Mouse (Mus musculus) lung, postnatal 10 days (tissue): ENCODE data around the gene Exd1.
A peak's percentile ranks its signal among the peaks of the same experiment; 100 is the strongest.

Experiments used
- DNase-seq: peaks from one replicate; pipeline ENCODE4 v3.0.0; 2021

Gene Exd1

DNA sequence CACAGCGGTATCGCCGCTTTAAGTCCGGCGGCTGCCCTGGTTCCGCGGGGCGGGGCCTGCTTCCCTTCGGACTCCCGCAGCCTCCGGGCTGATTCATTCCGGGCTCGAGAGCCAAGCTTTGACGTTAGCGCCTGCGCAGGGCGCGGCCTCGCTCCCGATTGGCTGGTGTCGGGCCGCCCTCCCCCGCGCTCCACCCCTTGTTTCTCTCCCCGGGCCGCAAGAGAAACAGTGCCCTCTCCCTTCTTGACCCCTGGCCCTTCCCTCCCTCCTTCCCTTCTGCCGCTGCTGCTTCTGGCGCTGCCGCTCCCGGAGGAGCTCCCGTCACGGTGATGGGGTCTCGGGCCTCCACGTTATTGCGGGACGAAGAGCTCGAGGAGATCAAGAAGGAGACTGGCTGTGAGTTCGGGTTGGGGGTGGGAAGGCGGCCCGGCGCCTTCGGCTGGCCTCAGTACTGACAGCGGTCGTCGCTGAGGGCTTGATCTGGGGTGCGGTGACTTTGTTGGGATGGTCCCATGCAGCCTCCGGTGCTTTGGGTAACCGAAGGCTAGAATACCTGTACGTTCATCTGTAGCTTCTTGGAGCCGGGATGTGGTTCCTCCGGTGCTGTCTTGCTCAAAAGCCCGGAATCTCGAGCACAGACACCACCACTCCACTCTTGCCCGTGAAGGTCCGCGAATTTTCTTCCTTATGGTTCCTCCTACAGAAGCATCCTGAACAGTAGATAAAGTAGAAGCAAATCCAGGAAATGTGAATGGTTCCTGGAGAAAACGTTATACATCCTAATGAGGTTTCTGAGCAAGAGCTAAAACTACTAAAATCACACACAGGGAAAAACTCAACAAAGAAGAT lies at the start of gene Exd1, which contains the start of gene Chp1:
Gene Exd1 (minus strand): TSS at position 106 of the 849 bp plus-strand sequence.
Gene Chp1 (plus strand): TSS at position 176 of the 849 bp plus-strand sequence.
- DNase-seq: peak; percentile 100

DNA sequence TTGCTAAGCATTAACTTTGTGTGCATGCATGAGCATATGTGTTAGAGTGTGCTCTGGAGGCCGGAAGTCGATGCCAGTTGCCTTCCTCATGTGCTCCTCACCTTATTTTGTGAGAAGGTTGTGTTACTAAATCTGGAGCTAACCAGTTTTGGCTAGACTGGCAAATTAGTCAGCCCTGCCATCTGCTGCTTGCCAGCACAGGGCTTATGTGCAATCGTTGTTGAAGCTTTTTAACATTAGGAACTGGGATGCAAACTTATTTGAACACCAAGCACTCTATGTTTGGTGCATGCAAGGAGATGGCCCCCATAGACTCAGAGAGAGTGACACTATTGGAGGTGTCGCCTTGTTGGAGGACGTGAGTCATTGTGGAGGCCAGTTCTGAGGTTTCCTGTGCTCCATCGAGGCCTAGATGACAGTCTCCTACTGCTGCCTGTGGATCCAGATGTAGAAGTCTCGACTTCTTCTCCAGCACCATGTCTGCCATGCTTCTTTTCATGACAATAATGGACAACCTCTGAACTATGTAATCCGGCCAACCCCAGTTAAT lies 49.4 kb upstream of the Exd1 start:
- DNase-seq: no peak

- DNase-seq: no peak
Observed at GRCm38 (mm10) chr2:119595308-119595707, 47.9 kb upstream of the Exd1 start.

DNA sequence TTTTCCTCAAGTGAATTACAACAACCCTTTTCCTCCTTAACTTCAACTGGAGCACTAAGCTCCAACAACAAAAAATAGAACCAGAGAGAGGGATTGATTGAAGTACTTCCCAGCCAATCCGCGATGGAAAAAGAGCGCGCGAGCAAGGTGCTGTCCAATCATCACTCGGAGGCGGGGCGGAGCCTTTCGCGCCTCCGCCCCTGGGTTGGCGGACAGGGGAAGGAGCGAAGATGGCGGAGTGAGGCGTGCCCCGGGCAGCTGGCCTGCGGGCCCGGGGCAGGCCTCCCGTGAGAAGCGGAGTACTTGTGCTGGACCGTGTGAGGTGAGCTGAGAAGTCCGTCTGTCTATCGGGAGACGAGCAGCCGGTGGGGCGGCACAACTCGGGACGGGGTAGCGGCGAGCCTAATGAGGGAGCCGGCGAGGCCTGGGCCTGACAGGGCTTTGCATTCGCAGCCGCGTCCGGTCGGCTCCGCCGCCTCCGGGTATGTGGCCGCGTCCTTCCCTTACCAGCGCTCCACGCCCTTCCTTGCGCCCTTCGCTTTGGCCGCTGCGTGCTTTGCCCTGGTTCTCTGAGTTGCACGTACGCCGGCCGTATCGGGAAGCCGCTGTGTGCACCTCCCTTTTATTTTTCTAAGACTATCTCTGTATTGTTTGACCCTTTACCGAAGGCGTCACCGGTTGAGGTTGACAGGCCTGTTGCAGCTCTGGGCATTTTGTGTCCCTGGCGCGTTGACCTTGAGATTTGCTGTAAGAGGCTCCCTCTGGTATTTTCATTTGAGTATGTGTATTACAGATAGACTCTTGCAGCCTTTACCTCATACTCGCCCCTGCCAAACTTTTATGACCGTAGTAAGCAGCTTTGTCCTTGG lies 46.9 kb upstream of the Exd1 start:
- DNase-seq: peak; percentile 99

GRCm38 (mm10) chr2:119593765-119594112 lies 46.3 kb upstream of the Exd1 start:
- DNase-seq: no peak

DNA sequence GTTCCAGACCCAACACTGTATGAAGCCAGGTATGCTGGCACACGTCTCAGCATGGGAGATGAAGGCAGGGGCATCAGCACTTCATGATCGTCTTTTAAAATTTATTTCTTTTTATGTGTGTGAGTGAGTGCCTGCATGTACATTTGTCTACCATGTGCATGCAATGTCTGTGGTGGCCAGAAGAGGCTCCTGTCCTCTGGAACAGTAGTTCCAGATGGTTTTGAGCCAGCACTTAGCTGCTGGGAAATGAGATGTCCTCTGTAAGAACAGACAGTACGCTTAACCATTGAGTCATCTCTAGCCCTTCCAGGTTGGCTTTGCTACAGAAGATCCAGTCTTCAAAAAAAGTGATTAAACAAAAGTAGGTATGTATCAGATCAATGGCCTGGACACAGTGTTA lies 43.8 kb upstream of the Exd1 start:
- DNase-seq: peak; percentile 19

DNA sequence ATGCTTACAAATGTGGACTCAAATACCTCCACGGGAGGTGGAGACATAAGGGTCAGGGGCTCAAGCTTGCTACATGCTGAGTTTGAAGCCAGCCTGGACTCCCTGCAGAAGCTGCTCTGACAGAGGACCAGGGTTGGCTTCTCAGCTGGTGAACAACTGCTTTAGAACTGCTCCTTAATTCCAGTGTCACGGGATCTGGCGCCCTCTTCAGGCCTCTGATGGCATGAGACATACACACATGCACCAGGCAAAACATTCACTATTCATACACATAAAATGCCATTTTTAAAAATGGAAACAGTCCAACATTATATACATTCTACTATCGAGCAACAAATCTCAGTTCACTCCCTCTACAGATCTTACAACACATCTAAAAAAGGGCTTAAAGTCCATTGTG lies 40.0 kb upstream of the Exd1 start:
- peak; percentile 74 for DNase-seq

DNA sequence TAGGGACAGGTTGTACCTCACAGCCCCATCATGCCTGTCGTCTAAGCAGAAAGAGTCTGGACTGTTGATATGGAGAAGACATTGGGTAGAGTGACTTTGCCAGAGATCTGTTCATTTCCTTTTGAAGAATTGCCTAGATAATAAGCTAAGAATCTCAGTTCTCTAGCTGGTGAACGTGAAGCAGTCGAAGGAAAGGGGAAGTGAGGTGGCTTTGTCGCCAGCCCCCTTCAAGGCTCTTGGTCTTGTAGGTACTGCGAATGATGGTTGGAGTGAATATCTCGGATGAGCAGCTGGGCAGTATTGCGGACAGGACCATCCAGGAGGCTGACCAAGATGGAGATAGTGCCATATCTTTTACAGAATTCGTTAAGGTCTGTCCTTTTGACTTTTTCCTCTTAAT lies 36.9 kb upstream of the Exd1 start:
- DNase-seq: no peak

DNA sequence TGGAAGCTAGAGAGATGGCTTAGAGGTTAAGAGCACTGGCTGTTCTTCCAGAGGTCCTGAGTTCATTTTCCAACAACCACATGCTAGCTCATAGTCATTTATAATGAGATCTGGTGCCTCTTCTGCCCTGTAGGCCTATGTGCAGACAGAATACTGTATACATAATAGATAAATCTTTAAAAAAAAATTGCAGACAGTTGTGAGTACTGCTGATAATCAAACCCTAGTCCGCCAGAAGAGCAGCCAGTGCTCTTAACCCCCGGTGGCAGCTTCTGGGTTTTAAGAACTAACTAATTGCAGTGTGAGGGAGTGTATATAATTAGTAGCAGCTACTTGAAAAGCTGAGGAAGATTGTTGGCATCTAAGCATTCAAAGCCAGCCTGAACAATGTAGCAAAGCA lies 36.0 kb upstream of the Exd1 start:
- DNase-seq: no peak

- DNase-seq: no peak
Observed at GRCm38 (mm10) chr2:119581571-119581970, 34.1 kb upstream of the Exd1 start.

- DNase-seq: peak; percentile 30
Observed at GRCm38 (mm10) chr2:119572471-119572870, 25.0 kb upstream of the Exd1 start.

DNA sequence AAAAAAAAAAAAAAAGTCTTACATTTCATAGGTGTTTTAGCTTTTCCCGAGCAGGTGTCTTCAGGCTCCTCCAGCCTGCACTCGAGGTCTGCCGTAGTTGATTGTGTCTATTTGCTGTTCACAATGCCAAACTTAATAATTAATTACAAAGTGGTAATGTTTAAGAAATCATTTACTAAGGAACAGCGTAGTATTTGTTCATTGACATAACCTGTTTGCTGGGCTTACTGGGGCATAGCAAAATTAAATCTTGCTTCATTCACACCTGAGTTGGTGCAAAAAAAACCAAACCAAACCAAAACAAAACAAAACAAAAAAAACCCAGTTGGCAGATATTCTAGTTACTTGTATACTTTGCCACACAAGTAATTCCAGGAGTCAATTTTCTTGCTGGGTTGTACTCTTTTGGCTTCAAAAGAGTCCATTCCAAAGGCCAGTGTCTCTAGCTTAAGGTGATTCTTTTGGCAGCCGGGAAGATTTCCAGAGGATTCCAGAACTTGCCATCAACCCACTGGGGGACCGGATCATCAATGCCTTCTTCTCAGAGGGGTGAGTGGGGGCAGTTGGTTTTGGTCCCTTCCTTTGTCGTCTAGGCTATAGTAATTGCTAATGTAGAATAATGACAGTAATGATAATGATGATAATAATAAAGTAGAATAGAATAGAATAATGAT lies 18.9 kb upstream of the Exd1 start:
- DNase-seq: no peak

DNA sequence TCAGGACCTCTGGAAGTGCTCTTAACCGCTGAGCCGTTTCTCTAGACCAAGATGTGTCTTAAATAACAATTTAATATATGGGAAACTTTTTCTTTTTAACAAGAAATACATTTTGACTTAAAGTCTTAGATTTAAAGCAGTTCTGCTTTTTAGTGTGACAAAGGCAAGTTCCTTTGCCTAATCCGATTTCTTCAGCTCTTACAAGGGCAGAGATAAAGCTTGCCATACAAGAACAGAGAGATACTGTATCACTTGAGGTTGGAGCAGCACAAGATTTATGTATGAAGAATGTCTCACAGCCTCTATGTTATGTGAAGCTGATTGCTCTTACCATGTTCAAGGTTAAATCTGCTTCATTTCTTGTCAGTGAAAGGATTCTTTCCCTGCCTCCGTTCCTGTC lies 17.9 kb upstream of the Exd1 start:
- DNase-seq: no peak

GRCm38 (mm10) chr2:119561794-119562193 lies 14.4 kb upstream of the Exd1 start:
- DNase-seq: no peak

- DNase-seq: no peak
Observed at GRCm38 (mm10) chr2:119558737-119559340, 11.4 kb upstream of the Exd1 start.

DNA sequence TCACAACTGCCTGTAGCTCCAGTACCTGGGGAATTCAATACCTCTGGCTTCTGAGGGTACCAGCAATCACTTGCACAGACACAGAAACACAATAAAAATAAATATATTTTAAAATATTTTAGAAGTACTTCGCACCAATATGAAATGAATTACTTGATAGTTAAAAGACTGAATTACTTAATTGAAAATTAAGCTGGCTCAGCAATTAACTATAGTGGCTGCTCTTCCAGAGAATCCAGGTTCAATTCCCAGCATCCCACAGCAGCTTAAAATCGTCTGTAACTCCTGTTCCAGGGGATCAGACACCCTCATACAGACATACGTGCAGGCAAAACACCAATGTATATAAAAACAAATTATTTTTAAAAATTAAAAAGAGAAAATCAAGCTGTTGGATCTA lies 10.6 kb upstream of the Exd1 start:
- no peak for DNase-seq

DNA sequence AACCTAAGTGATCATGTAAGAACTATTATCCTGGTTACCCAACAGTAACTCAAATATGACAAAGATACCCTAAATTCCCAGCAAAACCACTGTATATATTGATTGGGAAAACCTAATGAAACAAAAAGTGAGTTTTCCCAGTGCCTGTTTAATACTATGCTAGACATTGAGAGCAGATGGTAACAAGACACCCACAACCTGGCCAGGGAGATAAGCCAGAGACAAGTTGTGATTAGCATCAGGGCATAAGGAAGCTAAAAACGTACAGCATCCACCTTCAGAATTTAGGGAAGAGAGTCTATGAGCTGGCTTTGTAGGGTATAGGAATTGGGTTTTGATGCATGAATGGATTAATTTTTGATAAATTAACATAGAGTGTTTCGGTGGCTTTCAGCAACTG lies 2.3 kb upstream of the Exd1 start:
- no peak for DNase-seq

DNA sequence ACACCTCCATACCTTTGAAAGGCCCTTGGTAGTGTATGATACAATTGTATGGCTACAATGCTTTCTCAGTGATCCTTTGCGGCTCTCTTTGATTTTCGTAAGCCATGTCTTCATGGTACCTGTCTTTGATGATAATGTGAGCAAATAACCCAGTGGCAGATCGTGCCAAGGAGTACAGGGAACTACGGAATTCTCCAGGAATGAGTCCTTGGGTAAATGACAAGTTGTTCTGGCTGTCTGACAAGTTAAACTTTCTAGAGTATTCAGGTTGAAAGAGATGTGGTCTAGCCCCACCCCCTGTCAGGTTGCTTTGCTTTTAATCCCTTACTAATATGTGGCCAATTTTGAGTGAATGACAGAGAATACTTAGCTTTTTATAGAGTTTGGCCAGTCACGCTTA lies 1.3 kb upstream of the Exd1 start:
- peak; percentile 37 for DNase-seq

- no peak for DNase-seq
Observed at GRCm38 (mm10) chr2:119548371-119548660, 889 bp upstream of the Exd1 start.

- DNase-seq: peak; percentile 95
Observed at GRCm38 (mm10) chr2:119546848-119547521, 442 bp downstream of the Exd1 start.

DNA sequence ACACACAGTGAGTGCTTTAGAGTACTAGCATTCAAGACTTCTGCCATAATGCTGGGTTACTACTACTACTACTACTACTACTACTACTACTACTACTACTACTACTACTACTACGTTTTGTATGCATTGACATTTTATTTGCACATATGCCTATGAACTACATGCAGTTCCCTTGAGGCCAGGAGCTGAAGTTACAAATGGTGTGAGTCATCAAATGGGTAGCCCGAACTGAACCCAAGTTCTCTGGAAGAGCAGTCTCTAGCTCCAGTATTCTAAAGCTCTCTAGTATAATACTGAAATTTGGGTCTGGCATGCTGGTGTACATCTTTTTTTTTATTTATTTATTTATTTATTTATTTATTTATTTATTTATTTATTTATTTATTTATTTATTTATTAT lies 3.8 kb downstream of the Exd1 start:
- no peak for DNase-seq

- peak; percentile 80 for DNase-seq
Observed at GRCm38 (mm10) chr2:119542106-119542505, 5.3 kb downstream of the Exd1 start.
